Mouse (Mus musculus) MEL (cell line): Measurements from ENCODE around the gene Ccdc12.

Source experiments
- CTCF ChIP-seq, 3 experiments: IDR thresholded peaks in 2 of 3; conservative IDR thresholded peaks in 1 of 3; 2 replicates each; pipeline ENCODE4 v1.5.1; 2011 to 2012; ENCODE audit warnings: low read length in 3 of 3, low read depth in 2 of 3, mild to moderate bottlenecking in 2 of 3, improper control_type of control experiment in 1 of 3, inconsistent platforms in 1 of 3, mixed read lengths in 1 of 3, moderate library complexity in 1 of 3; ENCODE audit not compliant: control insufficient read depth in 1 of 3, insufficient read depth in 1 of 3, poor library complexity in 1 of 3, severe bottlenecking in 1 of 3
- E2F4 ChIP-seq: IDR thresholded peaks from 2 replicates; pipeline ENCODE4 v1.6.1; 2011; ENCODE audit warnings: low read depth, low read length, improper control_type of control experiment, borderline replicate concordance
- MAFK ChIP-seq: IDR thresholded peaks from 2 replicates; pipeline ENCODE4 v1.6.1; 2011; ENCODE audit warnings: low read depth, mild to moderate bottlenecking, low read length, improper control_type of control experiment, borderline replicate concordance
- POLR2A ChIP-seq, 2 experiments: IDR thresholded peaks; 2 replicates each; pipeline ENCODE4 v1.6.1; 2011 to 2012; ENCODE audit warnings: low read length in 2 of 2, mild to moderate bottlenecking in 2 of 2, control low read depth in 1 of 2, improper control_type of control experiment in 1 of 2, low read depth in 1 of 2, moderate library complexity in 1 of 2; ENCODE audit not compliant: control insufficient read depth in 1 of 2, insufficient read depth in 1 of 2, poor library complexity in 1 of 2
- TCF12 ChIP-seq: IDR thresholded peaks from 2 replicates; pipeline ENCODE4 v1.6.1; 2014; ENCODE audit warnings: low read depth, mild to moderate bottlenecking, inconsistent platforms, low read length, improper control_type of control experiment, moderate library complexity
- UBTF ChIP-seq: IDR thresholded peaks from 2 replicates; pipeline ENCODE4 v1.6.1; 2012; ENCODE audit warnings: low read depth, mild to moderate bottlenecking, inconsistent platforms, low read length, improper control_type of control experiment, moderate library complexity, borderline replicate concordance; ENCODE audit not compliant: insufficient read depth
- ZNF384 ChIP-seq: IDR thresholded peaks from 2 replicates; pipeline ENCODE4 v1.6.1; 2012; ENCODE audit warnings: low read depth, mild to moderate bottlenecking, inconsistent platforms, low read length, improper control_type of control experiment

- TF ChIP-seq CTCF (IDR thresholded peaks at IDR 0.05 in 2 of 3, conservative IDR thresholded peaks at IDR 0.05 in 1 of 3; ENCODE audit: control insufficient read depth in 1 of 3, insufficient read depth in 1 of 3, low read depth in 2 of 3, low read length in 3 of 3, poor library complexity in 1 of 3, severe bottlenecking in 1 of 3) (no peak), ZNF384 (no peak), POLR2A (IDR thresholded peaks at IDR 0.05; ENCODE audit: control insufficient read depth in 1 of 2, insufficient read depth in 1 of 2, low read depth in 1 of 2, low read length in 2 of 2, poor library complexity in 1 of 2) (no peak), UBTF (no peak), MAFK (no peak), E2F4 (no peak), TCF12 (no peak)
Measured at GRCm38 (mm10) chr9:110711532-110711931, 55.2 kb downstream of the Ccdc12 start.
